9 mouse cellular contexts compared by ENCODE assay signal in genomic region chrX:94674977-94675376, GRCm38 (mm10). TPM values are rescaled to one million over a fixed set of nuclear protein-coding genes. Genes with fewer than 3 reads are reported as not detected.
A peak's percentile ranks its signal among the peaks of the same experiment; 100 is the strongest.
DNase-seq lines count a peak whose midpoint lies in the region; ATAC-seq lines count a peak whose summit lies in the region.
"Had no signal": no experiment of that assay in that cellular context is flagged by ENCODE, and none has a peak within 500 bp of the region (broad histone marks: within the 10 kb centered on the region; RNA-seq: fewer than 3 reads in every experiment).

No protein-coding gene starts in this region.

- H3K4me3 ChIP-seq in forebrain, embryonic 10.5 days, result no peak overlapping the region
- H3K4me3 ChIP-seq in forebrain, embryonic 16.5 days (replicated peaks; ENCODE audit: low read length), result no peak overlapping the region
- H3K4me3 ChIP-seq in midbrain, embryonic 11.5 days (ENCODE audit: low read depth, low read length), result no peak overlapping the region
- no peak overlapping the region for H3K4me3 ChIP-seq in midbrain, embryonic 16.5 days (ENCODE audit: low read depth, low read length)
- H3K4me3 ChIP-seq: heart, embryonic 15.5 days had no signal

- WGBS in forebrain, embryonic 10.5 days, result 50% methylated on average over 4 of the region's 4 CpGs
- whole genome bisulfite sequencing in forebrain, embryonic 16.5 days, result 36% methylated on average over 4 of the region's 4 CpGs
- 48% methylated on average over 4 of the region's 4 CpGs for WGBS in midbrain, embryonic 11.5 days
- 43% methylated on average over 4 of the region's 4 CpGs for WGBS in midbrain, embryonic 16.5 days

- H3K4me2 ChIP-seq in forebrain, embryonic 16.5 days (ENCODE audit: low read length), result no peak overlapping the region
- no peak overlapping the region for H3K4me2 ChIP-seq in midbrain, embryonic 11.5 days
- no peak overlapping the region for H3K4me2 ChIP-seq in midbrain, embryonic 16.5 days (ENCODE audit: low read length)
- H3K4me2 ChIP-seq: heart, embryonic 15.5 days had no signal

- H3K9ac ChIP-seq in forebrain, embryonic 16.5 days (replicated peaks; ENCODE audit: low read depth, low read length), result no peak overlapping the region
- no peak overlapping the region for H3K9ac ChIP-seq in midbrain, embryonic 11.5 days (ENCODE audit: low read length)
- H3K9ac ChIP-seq in midbrain, embryonic 16.5 days (ENCODE audit: low read depth, low read length), result no peak overlapping the region
- H3K9ac ChIP-seq: heart, embryonic 15.5 days had no signal

- H3K4me1 ChIP-seq in forebrain, embryonic 10.5 days, result no peaks in the 10 kb centered on the region
- H3K4me1 ChIP-seq in forebrain, embryonic 16.5 days (replicated peaks; ENCODE audit: control insufficient read depth, insufficient read depth, low read length), result no peaks in the 10 kb centered on the region
- no peaks in the 10 kb centered on the region for H3K4me1 ChIP-seq in midbrain, embryonic 11.5 days (ENCODE audit: control insufficient read depth, insufficient read depth, low read length)
- H3K4me1 ChIP-seq in midbrain, embryonic 16.5 days (ENCODE audit: control insufficient read depth, insufficient read depth, low read length), result no peaks in the 10 kb centered on the region
- H3K4me1 ChIP-seq: heart, embryonic 15.5 days had no signal

- no peaks in the 10 kb centered on the region for H3K9me3 ChIP-seq in forebrain, embryonic 10.5 days
- H3K9me3 ChIP-seq in forebrain, embryonic 16.5 days (ENCODE audit: control insufficient read depth, low read length), result no peaks in the 10 kb centered on the region
- no peaks in the 10 kb centered on the region for H3K9me3 ChIP-seq in midbrain, embryonic 11.5 days (ENCODE audit: control insufficient read depth, low read length)
- H3K9me3 ChIP-seq in midbrain, embryonic 16.5 days (replicated peaks; ENCODE audit: control insufficient read depth, low read length, poor library complexity, severe bottlenecking), result no peaks in the 10 kb centered on the region
- H3K9me3 ChIP-seq: heart, embryonic 15.5 days had no signal

- H3K36me3 ChIP-seq in forebrain, embryonic 10.5 days (replicated peaks), result no peaks in the 10 kb centered on the region
- H3K36me3 ChIP-seq in forebrain, embryonic 16.5 days (ENCODE audit: control insufficient read depth, insufficient read depth), result no peaks in the 10 kb centered on the region
- H3K36me3 ChIP-seq in midbrain, embryonic 11.5 days (ENCODE audit: control insufficient read depth, insufficient read depth, low read length), result no peaks in the 10 kb centered on the region
- no peaks in the 10 kb centered on the region for H3K36me3 ChIP-seq in midbrain, embryonic 16.5 days (ENCODE audit: control insufficient read depth, insufficient read depth, low read length)
- H3K36me3 ChIP-seq: heart, embryonic 15.5 days had no signal

- DNase-seq in forebrain, embryonic 10.5 days (ENCODE audit: extremely low spot score, low spot score), result peak; percentile 32
- peak; percentile 94 for DNase-seq in midbrain, embryonic 11.5 days (ENCODE audit: low spot score, missing footprints)
- peak; percentile 22 for DNase-seq in cerebellum, adult 8-10 months
- peak; percentile 7 to 71 for DNase-seq in kidney, postnatal 36 days
- DNase-seq in lung, postnatal 14 days, result peak; percentile 42
- peak; percentile 65 for DNase-seq in thymus, postnatal 4 days

- ATAC-seq in forebrain, embryonic 16.5 days, result no peak
- ATAC-seq in midbrain, embryonic 11.5 days (ENCODE audit: low FRiP score), result no peak
- no peak for ATAC-seq in midbrain, embryonic 16.5 days

- no peak overlapping the region for H3K27ac ChIP-seq in forebrain, embryonic 10.5 days
- H3K27ac ChIP-seq in forebrain, embryonic 16.5 days (ENCODE audit: low read length), result no peak overlapping the region
- H3K27ac ChIP-seq in midbrain, embryonic 11.5 days (ENCODE audit: low read depth, low read length), result no peak overlapping the region
- no peak overlapping the region for H3K27ac ChIP-seq in midbrain, embryonic 16.5 days (ENCODE audit: low read length)
- H3K27ac ChIP-seq: heart, embryonic 15.5 days had no signal

- H3K27me3 ChIP-seq in forebrain, embryonic 10.5 days (ENCODE audit: poor library complexity, severe bottlenecking), result peaks cover 6% of the 10 kb centered on the region; the same call in 1 of the 2 replicates
- H3K27me3 ChIP-seq in forebrain, embryonic 16.5 days (replicated peaks; ENCODE audit: control insufficient read depth, insufficient read depth, low read length), result no peaks in the 10 kb centered on the region
- H3K27me3 ChIP-seq in midbrain, embryonic 11.5 days (ENCODE audit: control insufficient read depth, insufficient read depth, low read length), result no peaks in the 10 kb centered on the region
- no peaks in the 10 kb centered on the region for H3K27me3 ChIP-seq in midbrain, embryonic 16.5 days (ENCODE audit: control insufficient read depth, insufficient read depth, low read depth, low read length)
- H3K27me3 ChIP-seq: heart, embryonic 15.5 days had no signal

RNA-seq across cellular contexts. Expression of gene Gspt2, which starts 39.1 kb away (rescaled TPM):
- polyA plus RNA-seq in forebrain, embryonic 10.5 days (2016; fragmentation: Nextera tagmentation; extraction: Ambion mirVana), result 9.5 and 12.3 TPM in 2 replicates
- polyA plus RNA-seq in forebrain, embryonic 16.5 days (2015; fragmentation: Nextera tagmentation; extraction: Ambion mirVana), result 12.5 and 16.1 TPM in 2 replicates
- polyA plus RNA-seq in midbrain, embryonic 11.5 days (2014; fragmentation: Nextera tagmentation; extraction: Ambion mirVana), result 11.4 and 11.9 TPM in 2 replicates
- polyA plus RNA-seq in midbrain, embryonic 16.5 days (2015; fragmentation: Nextera tagmentation; extraction: Ambion mirVana), result 28.0 and 29.3 TPM in 2 replicates

RNA-seq across cellular contexts. Expression of gene Zxdb, which starts 49.4 kb away (rescaled TPM):
- 1.1 and 1.3 TPM in 2 replicates for polyA plus RNA-seq in forebrain, embryonic 10.5 days (2016; fragmentation: Nextera tagmentation; extraction: Ambion mirVana)
- 1.5 and 1.9 TPM in 2 replicates for polyA plus RNA-seq in forebrain, embryonic 16.5 days (2015; fragmentation: Nextera tagmentation; extraction: Ambion mirVana)
- 1.6 and 2.0 TPM in 2 replicates for polyA plus RNA-seq in midbrain, embryonic 11.5 days (2014; fragmentation: Nextera tagmentation; extraction: Ambion mirVana)
- polyA plus RNA-seq in midbrain, embryonic 16.5 days (2015; fragmentation: Nextera tagmentation; extraction: Ambion mirVana), result 1.4 and 1.6 TPM in 2 replicates

Comparison
In these comparisons a context has a peak if more than half of its experiments do, and no peak if none do; other contexts are left out.
1. DNase-seq: peak in every context shown above with its lines; median percentile 94 in midbrain, embryonic 11.5 days; 65 in thymus, postnatal 4 days; 42 in lung, postnatal 14 days; 39 in kidney, postnatal 36 days; 32 in forebrain, embryonic 10.5 days; 22 in cerebellum, adult 8-10 months.